Mouse (Mus musculus) thymus, postnatal 36 days (tissue): ENCODE measurements around the gene Vmn1r163.
"Not testable (repeated sequence)": the region's sequence is repeated elsewhere in the genome, so short reads cannot be mapped to it uniquely, and the experiment has no call there.

Experiments used
- DNase-seq, 2 experiments: peaks; one replicate each; pipeline ENCODE4 v3.0.0; 2022; ENCODE audit warnings: mixed read lengths in 2 of 2

The Vmn1r163 gene

GRCm38 (mm10) chr7:23055240-23055639 lies at the start of gene Vmn1r163:
Vmn1r163 (plus strand) TSS chr7:23055540.
- DNase-seq: not testable (repeated sequence)

- not testable (repeated sequence) for DNase-seq
Measured at GRCm38 (mm10) chr7:23019823-23020222, 35.5 kb upstream of the Vmn1r163 start, which contains the start of gene Gm4216. Gm4216 (minus strand) TSS chr7:23019923.

GRCm38 (mm10) chr7:23067356-23067755 lies 12.0 kb downstream of the Vmn1r163 start, which contains the start of gene Gm8720:
Gm8720 (minus strand) TSS chr7:23067456.
- DNase-seq: not testable (repeated sequence)
